Mouse (Mus musculus): ENCODE results near the gene Magt1. TPM values are rescaled to one million over a fixed set of nuclear protein-coding genes. Genes with fewer than 3 reads are reported as not detected.
"Not testable (repeated sequence)": the region's sequence is repeated elsewhere in the genome, so short reads cannot be mapped to it uniquely, and the experiment has no call there.

Gene Magt1
- polyA plus RNA-seq, 1 experiment, result 43.8 TPM

DNA sequence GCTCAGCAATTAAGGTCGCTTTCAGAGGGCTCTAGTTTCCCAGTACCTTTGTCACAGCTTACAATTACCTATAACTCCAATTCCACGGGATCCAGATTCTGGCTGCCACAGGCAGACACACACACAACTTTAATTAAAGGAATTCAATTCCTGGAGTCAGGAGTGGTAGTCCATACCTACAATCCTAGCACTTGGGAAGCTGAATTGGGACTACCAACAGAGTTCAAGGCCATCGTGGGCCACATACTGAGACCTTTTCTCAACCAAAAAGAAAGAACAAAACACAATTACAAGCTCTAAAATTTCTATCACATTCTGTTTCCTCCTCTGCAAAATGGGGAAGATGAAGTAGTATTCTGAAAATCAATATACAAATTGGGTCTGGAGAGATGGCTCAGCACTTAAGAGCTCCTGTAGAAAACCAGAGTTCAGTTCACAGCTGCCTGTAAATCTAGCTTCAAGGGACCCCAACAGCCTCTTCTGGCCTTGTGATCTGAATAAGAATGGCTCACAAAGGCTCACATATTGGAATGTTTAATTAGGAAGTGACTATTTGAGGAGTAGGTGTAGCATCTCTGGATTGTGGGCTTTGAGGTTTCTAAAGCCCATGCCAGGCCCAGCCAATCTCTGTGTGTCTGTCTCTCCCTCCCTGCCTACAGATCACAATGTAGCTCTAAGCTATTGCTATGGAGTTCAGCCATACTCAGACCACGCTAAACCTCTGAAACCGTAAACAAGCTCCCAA lies 87.2 kb downstream of the Magt1 start:
- TF ChIP-seq CTCF (IDR thresholded peaks at IDR 0.05; ENCODE audit: low read depth, low read length) (no peak), POLR2A (IDR thresholded peaks at IDR 0.05; ENCODE audit: borderline replicate concordance, low read depth, low read length) (no peak)

DNA sequence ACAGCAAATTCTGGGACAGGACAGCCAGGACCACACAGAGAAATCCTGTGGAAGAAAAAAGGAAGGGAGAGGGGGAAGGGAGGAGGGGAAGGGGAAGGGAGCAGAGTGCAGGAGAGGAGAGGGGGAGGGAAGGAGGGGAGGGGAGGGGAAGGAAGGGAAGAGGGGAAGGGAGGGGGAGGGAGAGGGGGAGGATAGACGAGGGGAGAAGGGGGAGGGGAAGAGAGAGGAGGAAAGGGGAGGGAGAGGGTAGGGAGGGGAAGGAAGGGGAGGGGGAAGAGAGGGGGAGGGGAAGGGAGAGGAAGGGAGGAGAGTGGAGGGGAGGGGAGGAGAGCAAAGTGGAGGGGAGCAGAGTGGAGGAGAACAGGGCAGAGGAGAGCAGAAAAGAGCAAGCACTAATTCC lies 87.8 kb downstream of the Magt1 start:
- H3K4me1 ChIP-seq (ENCODE audit: control insufficient read depth, insufficient read depth, low read length), result peaks cover 15% of the 10 kb centered on the region
- H3K4me3 ChIP-seq (ENCODE audit: insufficient read depth, low read length), result no peak overlapping the region
- H3K27ac ChIP-seq (ENCODE audit: insufficient read depth, low read depth, low read length), result peak overlapping the region; percentile 9
- TF ChIP-seq POLR2A (IDR thresholded peaks at IDR 0.05; ENCODE audit: borderline replicate concordance, low read depth, low read length) (no peak), CTCF (IDR thresholded peaks at IDR 0.05; ENCODE audit: low read depth, low read length) (no peak)

More for the DNA sequence above, 87.2 kb downstream of the Magt1 start:
- Histone ChIP-seq H3K4me3 (ENCODE audit: insufficient read depth, low read length) (no peak overlapping the region), H3K27ac (ENCODE audit: insufficient read depth, low read depth, low read length) (peak overlapping the region; percentile 36), H3K4me1 (ENCODE audit: control insufficient read depth, insufficient read depth, low read length) (peaks cover 15% of the 10 kb centered on the region)

DNA sequence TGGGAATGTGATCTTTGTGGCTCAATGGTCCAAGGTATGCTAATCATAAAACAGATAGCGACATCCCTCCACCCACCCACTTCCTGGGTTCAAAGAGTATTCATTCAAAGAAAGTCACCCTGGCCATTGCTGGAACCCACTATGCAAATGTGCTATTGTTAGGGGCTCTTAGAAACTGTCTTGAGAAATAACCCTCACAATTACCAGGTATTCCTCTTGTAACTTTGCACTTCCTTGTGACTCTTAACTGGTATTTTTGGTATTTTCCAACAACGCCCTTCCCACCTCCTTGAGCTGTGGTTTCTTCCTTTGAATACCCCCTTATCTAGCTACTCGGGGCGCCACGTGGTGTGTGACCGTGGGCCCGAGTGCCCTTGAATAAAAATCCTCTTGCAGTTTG lies 88.7 kb downstream of the Magt1 start:
- peaks cover 15% of the 10 kb centered on the region for H3K4me1 ChIP-seq (ENCODE audit: control insufficient read depth, insufficient read depth, low read length)
- H3K27ac ChIP-seq (ENCODE audit: insufficient read depth, low read depth, low read length); H3K4me3 ChIP-seq (ENCODE audit: insufficient read depth, low read length): not testable (repeated sequence)

DNA sequence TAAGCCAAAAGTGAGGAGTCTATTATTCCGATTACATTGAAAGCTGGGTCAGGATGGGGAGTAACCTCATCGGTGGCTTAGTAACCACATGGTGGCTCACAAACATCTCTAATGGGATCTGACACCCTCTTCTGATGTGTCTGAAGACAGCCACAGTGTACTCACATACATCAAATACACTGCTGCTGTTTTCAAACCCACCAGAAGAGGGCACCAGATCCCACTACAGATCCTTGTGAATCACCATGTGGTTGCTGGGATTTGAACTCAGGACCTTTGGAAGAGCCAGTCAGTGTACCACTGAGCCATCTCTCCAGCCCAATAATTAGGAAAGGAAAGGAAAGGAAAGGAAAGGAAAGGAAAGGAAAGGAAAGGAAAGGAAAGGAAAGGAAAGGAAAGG lies 90.3 kb downstream of the Magt1 start:
- Histone ChIP-seq H3K27ac (ENCODE audit: insufficient read depth, low read depth, low read length) (no peak overlapping the region), H3K4me3 (ENCODE audit: insufficient read depth, low read length) (no peak overlapping the region), H3K4me1 (ENCODE audit: control insufficient read depth, insufficient read depth, low read length) (peaks cover 18% of the 10 kb centered on the region)
- TF ChIP-seq CTCF (IDR thresholded peaks at IDR 0.05; ENCODE audit: low read depth, low read length) (no peak), POLR2A (IDR thresholded peaks at IDR 0.05; ENCODE audit: borderline replicate concordance, low read depth, low read length) (no peak)

Other genes starting within 250 kb of the Magt1 start
- not detected in 2 replicates for gene Fgf16, start 247.6 kb downstream of the Magt1 start, polyA plus RNA-seq (2012; ENCODE audit: insufficient read depth, insufficient read length, missing spikeins)
- gene Atrx, start 82.5 kb downstream of the Magt1 start, polyA plus RNA-seq (2012; ENCODE audit: insufficient read depth, insufficient read length, missing spikeins), result 116 and 123 TPM in 2 replicates
- gene Cox7b, start 3.8 kb upstream of the Magt1 start, polyA plus RNA-seq (2012; ENCODE audit: insufficient read depth, insufficient read length, missing spikeins), result 291 and 396 TPM in 2 replicates
- gene Atp7a, start 15.4 kb upstream of the Magt1 start, polyA plus RNA-seq (2012; ENCODE audit: insufficient read depth, insufficient read length, missing spikeins), result 15.6 and 20.3 TPM in 2 replicates
- gene Tlr13, start 131.3 kb upstream of the Magt1 start, polyA plus RNA-seq (2012; ENCODE audit: insufficient read depth, insufficient read length, missing spikeins), result 151 and 181 TPM in 2 replicates
- 274 and 285 TPM in 2 replicates for gene Pgk1, start 175.2 kb upstream of the Magt1 start, polyA plus RNA-seq (2012; ENCODE audit: insufficient read depth, insufficient read length, missing spikeins)
- 3.1 and 3.3 TPM in 2 replicates for gene Taf9b, start 209.3 kb upstream of the Magt1 start, polyA plus RNA-seq (2012; ENCODE audit: insufficient read depth, insufficient read length, missing spikeins)
- not detected in 2 replicates for gene Fnd3c2, start 243.5 kb upstream of the Magt1 start, polyA plus RNA-seq (2012; ENCODE audit: insufficient read depth, insufficient read length, missing spikeins)

Data from bone marrow macrophage, adult 2 months (primary cell).